Mouse (Mus musculus) hematopoietic stem cell, adult 5-6 weeks (primary cell): ENCODE results near the gene Il1f10. TPM values are rescaled to one million over a fixed set of nuclear protein-coding genes. Genes with fewer than 3 reads are reported as not detected.

Experiments
- ATAC-seq, 2 experiments: fragments of 125-278 bp in 1 of 2; replicated peaks in 1 of 2; 2 replicates each; pipeline ENCODE4 v1.8.0; 2016 to 2017; ENCODE audit warnings: inconsistent platforms in 2 of 2, mild to moderate bottlenecking in 2 of 2, moderate number of reproducible peaks in 2 of 2, low read depth in 1 of 2, moderate TSS enrichment in 1 of 2; ENCODE audit not compliant: low FRiP score in 2 of 2, poor library complexity in 2 of 2, severe bottlenecking in 2 of 2, insufficient read depth in 1 of 2, low TSS enrichment in 1 of 2
- total RNA-seq: library from RNA; stranded (forward); fragments of 172-1452, 232-1000 nt; gene quantifications from 2 replicates; pipeline ENCODE4 v1.2.3, GENCODE M21; 2017

Gene Il1f10
- total RNA-seq, result not detected in 2 replicates

DNA sequence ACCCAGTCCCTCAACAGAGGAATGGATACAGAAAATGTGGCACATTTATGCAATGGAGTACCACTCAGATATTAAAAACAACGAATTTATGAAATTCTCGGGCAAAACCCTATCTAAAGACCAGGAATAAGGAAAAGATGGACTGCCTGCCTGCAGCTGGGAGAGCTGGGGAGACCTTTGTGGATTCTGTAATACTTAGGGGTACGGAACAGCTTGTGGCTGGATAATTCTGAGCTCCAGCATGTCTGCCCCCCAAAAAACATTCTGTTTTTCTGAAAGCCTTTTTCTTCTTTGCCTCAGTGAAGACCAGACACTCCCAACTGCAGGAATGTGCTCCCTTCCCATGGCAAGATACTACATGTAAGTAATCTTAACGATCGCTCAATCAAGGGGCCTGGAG, at the start of gene Il1f10:
Gene Il1f10 (plus strand): TSS at position 301 of the 400 bp plus-strand sequence.
- no peak for ATAC-seq

DNA sequence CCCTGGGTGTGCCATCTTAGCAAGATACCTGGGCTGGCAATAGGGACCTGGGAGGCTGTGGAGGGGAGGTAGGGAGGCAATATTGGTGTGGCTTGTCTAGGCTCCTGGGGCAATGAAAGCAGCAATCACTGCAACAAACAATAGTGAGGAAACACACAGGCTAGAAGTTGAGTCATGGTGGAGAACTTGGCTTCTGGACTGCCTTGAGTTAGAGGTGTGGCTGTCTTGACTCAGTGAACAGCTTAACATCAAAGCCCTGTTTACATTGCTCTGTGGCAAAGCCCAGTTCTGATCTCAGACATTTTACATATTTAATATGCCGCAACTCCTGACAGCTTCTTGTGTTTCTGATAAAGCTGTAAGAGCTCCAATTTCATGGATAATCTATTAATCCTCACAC, 23.5 kb upstream of the Il1f10 start:
- ATAC-seq, result no peak

DNA sequence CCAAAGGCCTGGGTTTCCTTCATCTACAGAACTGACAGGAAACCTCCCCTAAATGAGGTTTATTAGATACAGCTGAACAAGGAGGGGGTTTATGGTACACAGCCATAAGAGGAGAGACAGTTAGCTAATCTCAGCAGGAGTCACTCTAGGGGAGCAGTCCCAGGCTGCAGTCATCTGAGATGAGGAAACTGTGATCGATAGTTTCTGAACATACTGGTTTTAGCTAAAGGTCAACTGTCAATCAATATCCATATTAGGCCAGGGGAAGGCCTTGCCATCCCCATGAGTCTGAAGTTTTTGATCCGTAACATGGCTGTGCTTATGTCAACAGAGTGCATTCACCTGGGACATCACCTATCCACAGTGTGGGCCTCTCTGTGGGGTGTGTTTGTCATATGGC, 17.4 kb upstream of the Il1f10 start:
- ATAC-seq, result no peak

DNA sequence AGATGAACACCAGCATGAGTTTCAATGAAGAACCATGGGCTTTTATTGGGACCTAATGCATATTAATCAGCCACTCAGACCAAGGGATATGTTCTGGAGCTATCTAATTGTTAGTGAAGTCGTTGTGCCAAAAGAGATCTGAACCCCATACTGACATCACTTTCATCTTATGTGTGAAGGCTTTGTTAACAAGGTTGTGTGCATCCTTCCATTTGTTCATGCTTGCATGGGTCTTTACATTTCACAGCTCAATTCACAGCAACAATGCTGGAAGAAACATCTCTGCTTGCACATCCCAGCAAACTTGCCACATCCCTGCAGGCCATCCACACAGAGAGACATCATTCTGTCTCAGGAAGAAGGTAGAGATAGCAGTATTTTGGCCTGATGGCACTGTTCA, 15.8 kb upstream of the Il1f10 start:
- no peak for ATAC-seq

DNA sequence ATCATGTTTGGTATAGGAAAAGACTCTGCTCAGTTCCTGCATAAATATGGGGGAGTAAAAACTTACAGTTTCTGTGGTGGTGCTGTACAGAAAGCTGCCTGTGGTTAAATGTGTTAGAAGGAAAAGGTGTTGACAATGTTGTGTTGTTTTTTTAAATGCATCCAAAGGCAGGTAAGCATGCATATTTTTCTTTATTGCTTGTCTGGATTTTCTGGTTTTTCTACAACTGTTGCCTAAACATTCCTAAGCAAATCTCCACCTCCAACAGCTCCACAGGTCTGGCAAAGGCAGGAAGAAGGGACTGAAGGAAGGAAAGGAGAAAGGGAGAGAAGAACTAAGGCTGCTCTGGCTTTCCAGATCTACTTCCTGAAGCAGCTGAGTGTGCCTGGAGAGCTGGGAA, 14.3 kb upstream of the Il1f10 start, which contains the start of gene Il1f5:
Gene Il1f5 (plus strand): TSS at position 301 of the 400 bp plus-strand sequence.
- ATAC-seq, result no peak

DNA sequence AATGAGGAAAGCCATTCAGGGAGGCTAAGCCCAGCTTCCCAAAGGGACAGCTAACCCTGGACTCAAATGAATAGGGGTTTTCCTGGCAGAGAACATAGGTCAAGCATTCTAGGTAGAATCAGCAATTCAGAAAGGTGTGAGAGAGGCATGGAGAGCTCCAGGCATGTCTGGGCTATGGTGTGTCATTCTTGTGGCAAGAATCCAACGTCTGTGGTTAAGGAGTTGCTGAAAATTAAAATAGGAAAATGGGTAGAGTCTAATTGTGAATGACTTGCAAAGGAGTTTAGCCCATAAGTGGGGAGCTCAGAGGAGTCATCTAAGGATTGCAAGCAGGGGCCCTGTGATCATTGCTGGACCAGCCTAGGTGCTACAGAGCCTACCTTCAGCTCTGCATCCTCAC, 3.6 kb downstream of the Il1f10 start:
- no peak for ATAC-seq

DNA sequence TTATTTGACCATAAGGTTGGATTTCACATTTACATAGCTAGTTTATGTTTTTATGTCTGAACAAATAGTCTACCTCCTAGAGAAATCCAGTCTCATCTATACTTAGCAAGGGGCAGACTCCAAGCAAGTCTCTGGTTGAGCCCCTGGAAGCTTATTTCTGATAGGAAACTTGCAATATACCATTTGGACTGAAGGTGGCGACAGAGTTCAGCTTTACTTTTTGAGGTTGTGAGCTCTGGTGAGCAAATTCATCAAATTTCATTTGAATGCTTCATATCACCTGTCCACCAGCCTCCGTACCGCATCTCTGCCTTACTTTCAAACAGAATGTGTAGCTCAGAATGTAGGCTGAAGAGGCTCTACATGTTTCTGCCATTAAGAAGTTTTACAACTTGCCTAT, 5.8 kb downstream of the Il1f10 start:
- ATAC-seq, result peak; percentile 73 to 78

DNA sequence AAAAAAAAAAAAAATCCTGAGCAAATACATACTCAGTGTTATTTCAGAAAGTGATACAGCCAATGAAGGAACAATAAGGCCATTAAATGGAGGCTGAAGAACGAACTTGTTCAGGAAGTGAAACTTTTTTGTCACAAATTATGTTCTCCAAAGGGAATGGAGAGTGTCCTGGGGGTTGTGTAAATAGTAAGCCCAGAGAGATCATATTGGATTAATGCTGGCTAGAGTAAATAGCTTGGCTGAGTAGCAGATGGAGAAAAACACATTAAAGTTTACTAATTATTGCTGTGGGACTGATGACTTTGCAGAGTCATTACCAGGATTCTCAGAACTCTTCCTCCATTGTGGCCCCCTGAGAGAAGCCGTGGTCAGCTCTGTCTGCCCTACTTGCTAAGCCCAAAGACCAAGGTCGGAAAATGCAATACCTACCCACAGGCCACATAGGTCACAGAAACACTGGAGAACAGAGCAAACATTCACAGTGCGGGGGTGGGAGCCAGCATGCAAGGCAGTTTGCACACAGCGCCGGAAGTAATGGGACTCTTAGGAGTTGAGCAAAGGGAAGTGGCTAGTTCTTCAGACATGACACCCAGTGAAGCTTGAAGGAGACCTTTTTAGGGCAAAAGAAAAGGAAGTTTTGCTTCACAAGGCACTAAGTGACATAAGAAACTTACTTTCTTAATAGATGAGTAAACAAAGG, 20.5 kb downstream of the Il1f10 start:
- peak; percentile 49 to 88; a peak in 3 of 4 replicates for ATAC-seq

DNA sequence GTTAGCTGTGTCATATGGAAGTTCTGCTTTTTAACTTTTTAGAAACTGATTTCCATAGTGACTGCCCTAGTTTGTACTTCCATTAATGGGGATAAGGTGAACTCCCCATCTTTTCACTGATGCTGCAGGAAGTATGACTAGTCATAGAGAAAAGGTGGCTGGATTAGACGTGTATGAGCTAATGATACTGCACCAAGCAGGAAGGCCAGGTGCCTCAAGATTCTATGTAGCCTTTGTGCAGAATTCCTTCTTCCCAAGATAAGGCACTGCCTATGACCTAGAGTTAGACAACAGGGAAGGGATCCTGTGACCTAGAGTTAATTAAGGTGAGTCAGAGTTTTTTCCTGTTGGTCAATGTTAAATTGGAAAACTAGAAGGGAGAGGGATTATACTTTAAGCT, 25.9 kb downstream of the Il1f10 start:
- no peak for ATAC-seq

DNA sequence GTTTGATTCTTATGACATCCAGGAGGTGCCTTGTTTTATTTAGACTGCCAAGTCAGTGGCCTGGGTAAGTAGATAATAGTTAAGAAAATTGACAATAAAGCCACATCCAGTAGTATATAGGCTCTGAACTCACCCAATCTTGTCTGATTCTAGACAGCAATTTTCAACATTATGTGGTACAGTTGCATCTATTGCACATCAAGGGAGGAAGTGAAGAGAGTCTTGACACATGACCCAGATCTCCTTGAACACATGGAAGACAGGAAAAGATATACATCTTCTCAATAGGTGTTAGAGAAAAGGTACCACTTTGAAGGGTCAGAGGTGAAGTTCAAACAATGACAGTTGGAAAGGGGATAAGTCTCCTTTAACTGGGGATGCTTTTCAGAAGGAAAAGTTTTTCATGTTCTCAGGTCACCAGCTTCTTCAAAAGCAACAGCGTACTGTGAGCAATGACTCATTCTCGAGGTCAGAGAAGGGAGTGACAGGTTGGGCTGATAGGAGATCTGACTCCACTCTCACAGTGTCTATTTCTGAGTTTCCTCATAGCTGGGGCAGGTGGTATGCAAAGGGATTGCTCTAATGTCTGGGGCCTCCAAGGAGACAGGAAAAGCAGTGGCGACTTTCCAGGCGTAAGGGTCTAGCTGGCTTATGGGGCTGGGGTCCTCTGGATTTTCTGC, 27.1 kb downstream of the Il1f10 start:
- ATAC-seq, result peak in 1 of 2 experiments; percentile 64; a peak in 2 of 4 replicates

DNA sequence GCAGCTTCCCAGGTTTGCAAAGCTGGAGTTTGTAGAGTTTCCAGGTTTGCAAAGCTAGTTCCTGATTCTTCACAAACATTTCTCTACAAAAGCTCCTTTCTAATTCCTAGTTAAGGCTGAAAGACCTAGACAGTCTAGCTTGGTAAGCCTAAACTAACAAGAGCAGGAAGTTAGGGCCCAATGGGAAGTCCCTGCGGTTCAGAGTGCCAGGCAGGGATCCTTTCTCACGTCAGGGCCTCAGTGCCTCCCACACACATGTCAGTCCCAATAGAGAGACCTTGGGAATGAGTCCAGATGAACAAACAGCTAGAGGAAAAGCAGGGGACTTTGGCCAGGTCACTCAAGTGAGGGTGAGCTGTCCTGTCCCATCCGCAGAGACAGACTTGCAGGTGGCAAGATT, 44.3 kb downstream of the Il1f10 start:
- peak; percentile 71 to 83; a peak in 3 of 4 replicates for ATAC-seq

DNA sequence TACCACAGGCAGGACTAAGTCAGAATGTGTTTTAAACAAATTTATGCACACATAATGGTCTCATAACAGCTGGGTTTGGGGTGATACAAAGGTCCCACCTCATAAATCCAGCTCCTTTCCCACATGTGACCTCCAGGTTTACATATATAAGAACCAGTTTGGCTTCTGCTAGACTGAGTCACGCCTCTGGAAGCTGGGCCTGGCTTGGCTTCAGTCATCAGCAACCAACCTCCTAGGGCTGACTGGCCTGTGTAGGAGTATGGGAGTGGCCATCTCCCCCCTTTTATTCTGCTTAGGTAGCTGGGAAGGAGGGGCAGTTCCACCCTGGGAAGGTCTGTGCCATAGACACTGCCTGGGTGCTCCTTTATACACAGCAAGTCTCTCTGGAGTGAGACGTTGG, 45.5 kb downstream of the Il1f10 start, which contains the start of gene Il1rn:
Gene Il1rn (plus strand): TSS at position 309 of the 400 bp plus-strand sequence.
- no peak for ATAC-seq

DNA sequence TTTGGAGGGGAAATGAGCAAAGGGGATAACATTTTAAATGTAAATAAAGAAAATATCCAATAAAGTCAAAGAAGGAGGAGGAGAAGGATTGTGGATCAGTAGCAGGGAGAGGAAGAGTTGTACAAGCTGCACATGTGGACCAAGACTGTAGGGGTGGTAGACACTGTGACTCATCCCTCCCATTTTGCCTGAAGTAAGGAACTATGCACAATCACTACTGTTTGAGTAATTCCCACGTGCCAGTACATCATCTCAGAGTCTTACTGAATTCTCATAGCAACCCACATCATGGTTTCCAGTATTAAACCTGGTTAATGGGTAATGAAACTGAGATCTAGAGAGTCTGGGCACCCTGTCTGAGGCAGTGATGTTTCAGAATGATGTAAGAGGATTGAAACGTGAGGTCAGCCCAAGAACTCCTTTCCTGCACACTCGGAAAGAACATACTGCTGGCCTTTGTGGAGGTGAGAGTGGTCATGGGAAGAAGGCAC, 50.4 kb downstream of the Il1f10 start:
- no peak for ATAC-seq

Other genes starting within 250 kb of the Il1f10 start
- gene Hnmt, start 241.8 kb upstream of the Il1f10 start, total RNA-seq, result 34.8 and 40.6 TPM in 2 replicates
- not detected in 2 replicates for gene Tbpl2, start 194.6 kb upstream of the Il1f10 start, total RNA-seq
- not detected in 2 replicates for gene Il1f8, start 138.0 kb upstream of the Il1f10 start, total RNA-seq
- gene Il1f9, start 104.7 kb upstream of the Il1f10 start, total RNA-seq, result 5.3 and 9.4 TPM in 2 replicates
- not detected in 2 replicates for gene Il1f6, start 75.8 kb upstream of the Il1f10 start, total RNA-seq
- not detected in 2 replicates for gene Il1f5, start 14.2 kb upstream of the Il1f10 start, total RNA-seq
- gene Il1rn, start 45.7 kb downstream of the Il1f10 start, total RNA-seq, result 1.5 and 6.9 TPM in 2 replicates
- 90.2 and 92.4 TPM in 2 replicates for gene Psd4, start 76.4 kb downstream of the Il1f10 start, total RNA-seq
- not detected in 2 replicates for gene Pax8, start 184.4 kb downstream of the Il1f10 start, total RNA-seq